Mouse (Mus musculus) cerebellum, adult 8-10 months (tissue): ENCODE measurements at regions not wholly inside any gene's neighbourhood (a gene's known extent, or its start where the extent isn't known, plus 50 kb on each side); places are given as distances from the start of the nearest gene placed in this dataset.

ENCODE experiments used
- DNase-seq: peaks from one replicate; pipeline ENCODE4 v3.0.0; 2022

GRCm38 (mm10) chr4:82234443-82234842 is 471.1 kb downstream of the Nfib start:
- DNase-seq: no peak

GRCm38 (mm10) chr4:82226197-82227119 is 479.1 kb downstream of the Nfib start:
- no peak for DNase-seq

GRCm38 (mm10) chr4:82220724-82221123 is 484.8 kb downstream of the Nfib start:
- DNase-seq: no peak

GRCm38 (mm10) chr4:82220120-82220714 is 485.3 kb downstream of the Nfib start:
- no peak for DNase-seq

- DNase-seq: no peak
These were observed 486.9 kb downstream of the Nfib start for GRCm38 (mm10) chr4:82218616-82219015.

GRCm38 (mm10) chr4:82207031-82207430 is 498.5 kb downstream of the Nfib start:
- no peak for DNase-seq

GRCm38 (mm10) chr4:82200306-82200705 is 505.2 kb downstream of the Nfib start:
- no peak for DNase-seq

GRCm38 (mm10) chr4:82199118-82199517 is 506.4 kb downstream of the Nfib start:
- DNase-seq: no peak

- no peak for DNase-seq
These were observed 507.9 kb downstream of the Nfib start for GRCm38 (mm10) chr4:82197611-82198010.

GRCm38 (mm10) chr4:82196024-82196647 is 509.4 kb downstream of the Nfib start:
- no peak for DNase-seq

GRCm38 (mm10) chr4:82193905-82194304 is 511.6 kb downstream of the Nfib start:
- DNase-seq: no peak

GRCm38 (mm10) chr4:82186892-82187291 is 518.7 kb downstream of the Nfib start:
- DNase-seq: no peak

GRCm38 (mm10) chr4:82183974-82184373 is 521.6 kb downstream of the Nfib start:
- no peak for DNase-seq

- DNase-seq: no peak
These were observed 527.4 kb downstream of the Nfib start for GRCm38 (mm10) chr4:82178112-82178511.

GRCm38 (mm10) chr4:82176723-82177122 is 528.8 kb downstream of the Nfib start:
- DNase-seq: no peak

GRCm38 (mm10) chr4:82173461-82174085 is 532.0 kb downstream of the Nfib start:
- no peak for DNase-seq

- no peak for DNase-seq
These were observed 534.6 kb downstream of the Nfib start for GRCm38 (mm10) chr4:82170930-82171329.

GRCm38 (mm10) chr4:82168032-82168431 is 537.5 kb downstream of the Nfib start:
- no peak for DNase-seq

- DNase-seq: no peak
These were observed 538.2 kb downstream of the Nfib start for GRCm38 (mm10) chr4:82167396-82167795.

GRCm38 (mm10) chr4:82166826-82167225 is 538.7 kb downstream of the Nfib start:
- DNase-seq: no peak

- no peak for DNase-seq
These were observed 539.5 kb downstream of the Nfib start for GRCm38 (mm10) chr4:82166087-82166486.

- no peak for DNase-seq
These were observed 541.5 kb downstream of the Nfib start for GRCm38 (mm10) chr4:82164058-82164457.

- DNase-seq: no peak
These were observed 543.7 kb downstream of the Nfib start for GRCm38 (mm10) chr4:82161818-82162217.
